Mouse (Mus musculus) right cerebral cortex, postnatal 36 days (tissue): ENCODE measurements around the gene Pbp2.

Source experiments
- DNase-seq, 2 experiments: peaks; one replicate each; pipeline ENCODE4 v3.0.0; 2022; ENCODE audit warnings: low spot score in 2 of 2, mixed read lengths in 1 of 2

Gene Pbp2

GRCm38 (mm10) chr6:135310305-135310704 is at the start of gene Pbp2:
TSS of gene Pbp2 (minus strand) at chr6:135310405.
- no peak for DNase-seq

GRCm38 (mm10) chr6:135354953-135355352 is 44.7 kb upstream of the Pbp2 start:
- no peak for DNase-seq

GRCm38 (mm10) chr6:135352537-135352936 is 42.3 kb upstream of the Pbp2 start:
- no peak for DNase-seq

- DNase-seq, result no peak
Measured at GRCm38 (mm10) chr6:135351638-135352302, 41.6 kb upstream of the Pbp2 start.

- no peak for DNase-seq
Measured at GRCm38 (mm10) chr6:135341076-135341378, 30.8 kb upstream of the Pbp2 start.

- no peak for DNase-seq
Measured at GRCm38 (mm10) chr6:135340355-135341075, 30.3 kb upstream of the Pbp2 start.

- no peak for DNase-seq
Measured at GRCm38 (mm10) chr6:135336376-135336775, 26.2 kb upstream of the Pbp2 start.

- DNase-seq, result no peak
Measured at GRCm38 (mm10) chr6:135333994-135334651, 23.9 kb upstream of the Pbp2 start.

GRCm38 (mm10) chr6:135332737-135333281 is 22.6 kb upstream of the Pbp2 start:
- DNase-seq, result no peak

GRCm38 (mm10) chr6:135331916-135332315 is 21.7 kb upstream of the Pbp2 start:
- no peak for DNase-seq

- no peak for DNase-seq
Measured at GRCm38 (mm10) chr6:135326847-135327246, 16.6 kb upstream of the Pbp2 start.

GRCm38 (mm10) chr6:135324686-135325300 is 14.6 kb upstream of the Pbp2 start:
- no peak for DNase-seq

GRCm38 (mm10) chr6:135324111-135324510 is 13.9 kb upstream of the Pbp2 start:
- no peak for DNase-seq

- no peak for DNase-seq
Measured at GRCm38 (mm10) chr6:135323311-135323982, 13.2 kb upstream of the Pbp2 start.

GRCm38 (mm10) chr6:135322749-135323148 is 12.5 kb upstream of the Pbp2 start:
- no peak for DNase-seq

- no peak for DNase-seq
Measured at GRCm38 (mm10) chr6:135319431-135319933, 9.3 kb upstream of the Pbp2 start.

- no peak for DNase-seq
Measured at GRCm38 (mm10) chr6:135316141-135316540, 5.9 kb upstream of the Pbp2 start.

- no peak for DNase-seq
Measured at GRCm38 (mm10) chr6:135313981-135314380, 3.8 kb upstream of the Pbp2 start.

- DNase-seq, result no peak
Measured at GRCm38 (mm10) chr6:135312038-135312437, 1.8 kb upstream of the Pbp2 start.

- DNase-seq, result no peak
Measured at GRCm38 (mm10) chr6:135304576-135305260, 5.5 kb downstream of the Pbp2 start.
